Mouse (Mus musculus) embryonic facial prominence, embryonic 14.5 days (tissue): ENCODE measurements around the gene Ccdc18. TPM values are rescaled to one million over a fixed set of nuclear protein-coding genes. Genes with fewer than 3 reads are reported as not detected.
"Not testable (repeated sequence)": the region's sequence is repeated elsewhere in the genome, so short reads cannot be mapped to it uniquely, and the experiment has no call there.

ENCODE experiments used
- ATAC-seq: fragments of 200-750 bp; cut with Nextera tagmentation; 2 replicates; pipeline ENCODE4 v1.8.0; 2017; ENCODE audit warnings: low read depth, moderate number of reproducible peaks, moderate TSS enrichment
- DNase-seq: peaks from one replicate; pipeline ENCODE4 v3.0.0-alpha.2; 2015; ENCODE audit warnings: low spot score
- H3K27ac ChIP-seq: fragments of 300-500 bp; sonication (generic); replicated peaks from 2 replicates; pipeline ENCODE4 v1.5.1; 2014; ENCODE audit warnings: low read depth, mild to moderate bottlenecking, low read length, moderate library complexity
- H3K27me3 ChIP-seq: fragments of 300-500 bp; sonication (generic); replicated peaks from 2 replicates; pipeline ENCODE4 v1.6.1; 2014; ENCODE audit warnings: low read length; ENCODE audit not compliant: control insufficient read depth, insufficient read depth
- H3K36me3 ChIP-seq: fragments of 300-500 bp; sonication (generic); 2 replicates; pipeline ENCODE4 v1.6.1; 2014; ENCODE audit warnings: low read length, mixed read lengths; ENCODE audit not compliant: control insufficient read depth, insufficient read depth
- H3K4me1 ChIP-seq: fragments of 300-500 bp; sonication (generic); 2 replicates; pipeline ENCODE4 v1.6.1; 2014; ENCODE audit warnings: antibody characterized with exemption, low read length; ENCODE audit not compliant: control insufficient read depth, insufficient read depth
- H3K4me2 ChIP-seq: fragments of 300-500 bp; sonication (generic); 2 replicates; pipeline ENCODE4 v1.6.1; 2014; ENCODE audit warnings: low read depth, mild to moderate bottlenecking, low read length, moderate library complexity, mixed read lengths
- H3K4me3 ChIP-seq: fragments of 300-500 bp; sonication (generic); 2 replicates; pipeline ENCODE4 v1.5.1; 2014; ENCODE audit warnings: low read depth, mild to moderate bottlenecking, low read length
- H3K9ac ChIP-seq: fragments of 300-500 bp; sonication (generic); 2 replicates; pipeline ENCODE4 v1.6.1; 2014; ENCODE audit warnings: low read depth, mild to moderate bottlenecking, low read length, moderate library complexity, mixed read lengths
- H3K9me3 ChIP-seq: fragments of 300-500 bp; sonication (generic); 2 replicates; pipeline ENCODE4 v1.6.1; 2016; ENCODE audit warnings: low read length; ENCODE audit not compliant: control insufficient read depth
- WGBS: fragments of 180-500 bp; shearing (Covaris S2); extraction: QIAGEN DNeasy Blood & Tissue Kit; methylation state at CpG from one replicate; pipeline ENCODE4 v1.1.7; 2014; 5-methylcytosine and 5-hydroxymethylcytosine counted together
- polyA plus RNA-seq: library from polyadenylated mRNA; unstranded; fragments of >200 nt; fragmentation: Nextera tagmentation; extraction: Ambion mirVana; gene quantifications from 2 replicates; pipeline ENCODE4 v1.2.1, GENCODE M21; 2014

Ccdc18 gene
- polyA plus RNA-seq, 1 experiment from 2014 or later = 6.7 TPM

DNA sequence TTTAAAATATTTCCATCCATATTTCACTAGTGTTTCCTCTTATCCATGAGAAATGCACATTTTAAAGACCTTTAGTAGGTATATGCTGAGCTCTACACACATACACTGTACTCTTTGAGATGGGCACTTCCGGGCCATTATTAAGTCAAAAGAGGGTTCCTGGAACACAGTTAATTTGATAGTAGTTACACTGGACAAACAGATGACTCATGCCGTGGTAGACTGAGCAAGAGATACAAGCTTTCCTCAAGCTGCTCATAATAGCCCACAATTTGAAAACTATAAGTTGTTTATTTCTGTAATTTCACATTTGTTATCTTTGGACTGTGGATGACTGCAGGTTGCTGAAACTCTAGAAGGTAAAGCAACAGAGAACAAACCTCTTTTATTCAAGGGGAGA is 82.3 kb downstream of the Ccdc18 start:
- Histone ChIP-seq H3K4me3 (no peak overlapping the region), H3K4me2 (no peak overlapping the region), H3K4me1 (no peaks in the 10 kb centered on the region), H3K36me3 (no peaks in the 10 kb centered on the region), H3K9me3 (no peaks in the 10 kb centered on the region), H3K27me3 (no peaks in the 10 kb centered on the region), H3K9ac (no peak overlapping the region), H3K27ac (no peak overlapping the region)
- no peak for ATAC-seq
- DNase-seq = no peak
- WGBS = 89% methylated on average over 2 of the region's 2 CpGs

- Histone ChIP-seq H3K27me3 (no peaks in the 10 kb centered on the region), H3K9ac (no peak overlapping the region), H3K27ac (no peak overlapping the region), H3K36me3 (no peaks in the 10 kb centered on the region), H3K4me1 (no peaks in the 10 kb centered on the region), H3K4me2 (no peak overlapping the region), H3K4me3 (no peak overlapping the region), H3K9me3 (no peaks in the 10 kb centered on the region)
- ATAC-seq = no peak
- DNase-seq = no peak
Observed at GRCm38 (mm10) chr5:108224077-108224476, 91.4 kb downstream of the Ccdc18 start.

GRCm38 (mm10) chr5:108226159-108226558 is 93.5 kb downstream of the Ccdc18 start:
- no peak overlapping the region for H3K9ac ChIP-seq
- H3K4me1 ChIP-seq = no peaks in the 10 kb centered on the region
- no peak for ATAC-seq
- H3K27me3 ChIP-seq = no peaks in the 10 kb centered on the region
- no peaks in the 10 kb centered on the region for H3K36me3 ChIP-seq
- no peak overlapping the region for H3K27ac ChIP-seq
- no peak overlapping the region for H3K4me3 ChIP-seq
- DNase-seq = no peak
- H3K4me2 ChIP-seq = no peak overlapping the region
- no peaks in the 10 kb centered on the region for H3K9me3 ChIP-seq

DNA sequence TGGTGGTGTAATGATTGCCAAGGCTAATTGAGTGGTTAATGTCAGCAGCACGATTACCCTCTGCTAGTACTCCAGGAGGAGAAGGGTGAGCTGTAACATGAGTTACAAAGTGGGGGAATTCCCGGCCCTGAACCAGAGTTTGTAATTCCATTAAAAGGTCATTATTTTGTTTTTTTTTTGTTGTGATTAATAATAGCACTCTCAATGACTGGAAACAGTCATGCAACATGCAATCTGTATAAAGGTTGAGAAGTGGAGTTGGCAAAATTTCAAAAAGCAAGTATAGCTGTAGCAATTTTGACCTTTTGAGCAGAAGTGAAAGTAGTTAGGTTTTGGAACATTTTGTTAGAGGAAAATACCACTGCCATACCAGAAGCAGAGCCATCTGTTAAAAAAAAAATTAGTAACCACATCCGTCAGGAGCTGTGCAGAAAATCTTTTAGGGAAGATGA is 113.7 kb downstream of the Ccdc18 start:
- Histone ChIP-seq H3K4me1 (no peaks in the 10 kb centered on the region), H3K4me2 (no peak overlapping the region), H3K27me3 (no peaks in the 10 kb centered on the region), H3K27ac (no peak overlapping the region), H3K9ac (no peak overlapping the region), H3K4me3 (no peak overlapping the region), H3K9me3 (no peaks in the 10 kb centered on the region), H3K36me3 (no peaks in the 10 kb centered on the region)
- ATAC-seq (no peak), DNase-seq (no peak)
- 38% methylated on average over 3 of the region's 3 CpGs for WGBS

DNA sequence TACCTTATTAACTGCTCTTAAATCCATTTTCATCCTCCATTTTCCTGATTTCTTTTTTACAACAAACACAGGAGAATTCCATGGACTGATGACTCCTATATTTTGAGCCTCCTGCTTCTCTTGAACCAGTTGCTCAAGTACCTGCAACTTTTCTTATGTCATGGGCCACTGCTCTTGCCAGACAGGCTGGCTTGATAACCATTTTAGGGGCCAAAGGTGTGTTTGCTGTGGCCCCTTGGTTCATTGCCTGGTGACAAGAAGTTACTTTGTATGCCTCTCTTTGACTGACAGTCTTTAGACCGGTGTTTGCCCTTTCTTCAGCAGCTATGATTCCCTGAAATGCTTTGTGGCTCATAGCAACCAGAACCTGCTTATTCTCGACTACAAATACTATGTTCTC is 117.4 kb downstream of the Ccdc18 start:
- Histone ChIP-seq H3K4me2 (no peak overlapping the region), H3K27me3 (no peaks in the 10 kb centered on the region), H3K9ac (no peak overlapping the region), H3K4me3 (no peak overlapping the region), H3K27ac (no peak overlapping the region), H3K4me1 (peaks cover 3% of the 10 kb centered on the region; the same call in 1 of the 2 replicates), H3K9me3 (no peaks in the 10 kb centered on the region), H3K36me3 (no peaks in the 10 kb centered on the region)
- ATAC-seq (no peak), DNase-seq (no peak)
- 69% methylated on average over 2 of the region's 2 CpGs for WGBS

DNA sequence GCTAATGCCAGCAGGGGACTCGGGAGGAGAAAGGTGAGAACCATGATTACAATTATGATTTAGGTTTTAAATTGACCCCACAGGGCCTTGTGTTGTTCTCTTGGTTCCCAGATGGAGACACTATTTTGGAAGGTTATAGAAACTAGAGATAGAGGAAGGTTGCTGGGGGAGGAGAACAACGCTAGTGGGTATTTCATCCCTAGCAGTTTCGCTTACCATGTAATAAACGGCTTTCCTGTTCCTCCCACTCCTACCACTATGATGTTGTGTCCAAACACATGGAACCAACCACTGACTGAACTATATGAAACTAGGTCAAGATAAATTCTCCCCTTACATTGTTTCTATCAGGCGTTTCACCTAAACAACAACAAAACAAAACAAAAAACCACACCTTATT is 122.6 kb downstream of the Ccdc18 start:
- no peak overlapping the region for H3K27ac ChIP-seq
- no peak for ATAC-seq
- no peak overlapping the region for H3K9ac ChIP-seq
- H3K4me3 ChIP-seq = no peak overlapping the region
- peaks cover 3% of the 10 kb centered on the region; the same call in 1 of the 2 replicates for H3K4me1 ChIP-seq
- WGBS = 81% methylated on average over 5 of the region's 5 CpGs
- H3K27me3 ChIP-seq = no peaks in the 10 kb centered on the region
- H3K36me3 ChIP-seq = no peaks in the 10 kb centered on the region
- H3K4me2 ChIP-seq = no peak overlapping the region
- H3K9me3 ChIP-seq = no peaks in the 10 kb centered on the region
- no peak for DNase-seq

DNA sequence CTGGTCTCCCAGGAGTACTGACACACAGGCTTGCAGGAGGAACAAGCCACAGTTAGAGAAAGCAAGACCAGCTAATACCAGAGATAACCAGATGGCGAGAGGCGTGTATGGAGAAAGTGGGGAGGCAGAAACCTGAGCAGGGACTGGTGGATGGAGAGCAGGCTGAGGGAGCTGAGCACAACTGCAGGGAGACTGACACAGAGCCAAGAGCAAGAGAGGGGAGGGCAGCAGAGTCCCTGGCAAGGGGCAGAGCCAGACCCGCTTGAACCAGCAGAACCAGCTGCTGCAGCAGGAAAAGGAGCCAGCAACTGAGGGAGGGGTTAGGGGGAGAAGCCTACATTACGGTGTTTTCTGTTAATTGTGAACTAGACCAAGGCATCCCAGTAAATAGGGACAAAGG is 130.0 kb downstream of the Ccdc18 start:
- H3K27ac ChIP-seq = no peak overlapping the region
- WGBS = 14% methylated on average over 4 of the region's 4 CpGs
- H3K9me3 ChIP-seq = no peaks in the 10 kb centered on the region
- H3K4me1 ChIP-seq = no peaks in the 10 kb centered on the region
- no peak overlapping the region for H3K4me2 ChIP-seq
- no peak overlapping the region for H3K9ac ChIP-seq
- H3K36me3 ChIP-seq = no peaks in the 10 kb centered on the region
- no peak overlapping the region for H3K4me3 ChIP-seq
- no peaks in the 10 kb centered on the region for H3K27me3 ChIP-seq
- DNase-seq (peak; percentile 66), ATAC-seq (peak; percentile 94)

DNA sequence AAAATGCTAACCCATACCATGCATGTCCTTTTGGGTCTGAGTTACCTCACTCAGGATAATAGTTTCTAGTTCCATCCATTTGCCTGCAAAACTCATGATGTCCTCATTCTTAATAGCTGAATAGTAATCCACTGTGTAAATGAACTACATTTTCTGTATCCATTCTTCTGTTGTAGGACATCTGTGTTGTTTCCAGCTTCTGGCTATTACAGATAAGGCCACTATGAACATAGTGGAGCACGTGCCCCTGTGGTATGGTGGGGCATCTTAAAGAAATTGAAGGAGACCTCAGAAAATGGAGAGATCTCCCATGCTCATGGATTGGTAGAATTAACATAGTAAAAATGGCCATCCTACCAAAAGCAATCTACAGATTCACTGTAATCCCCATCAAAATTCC is 131.1 kb downstream of the Ccdc18 start:
- not testable (repeated sequence) for H3K27ac ChIP-seq, H3K4me1 ChIP-seq, H3K9ac ChIP-seq, H3K9me3 ChIP-seq, H3K4me3 ChIP-seq, H3K36me3 ChIP-seq, H3K27me3 ChIP-seq, ATAC-seq, H3K4me2 ChIP-seq, DNase-seq
- WGBS = 88% methylated on average over 1 of the region's 1 CpGs

- no peaks in the 10 kb centered on the region for H3K9me3 ChIP-seq
- no peak for DNase-seq
Observed at GRCm38 (mm10) chr5:108266990-108267389, 134.3 kb downstream of the Ccdc18 start.

More at GRCm38 (mm10) chr5:108266990-108267389, 134.3 kb downstream of the Ccdc18 start:
- no peak overlapping the region for H3K9ac ChIP-seq
- H3K36me3 ChIP-seq = no peaks in the 10 kb centered on the region
- no peak for ATAC-seq
- no peak overlapping the region for H3K4me2 ChIP-seq
- H3K4me1 ChIP-seq = peaks cover 7% of the 10 kb centered on the region
- H3K27ac ChIP-seq = no peak overlapping the region
- no peak overlapping the region for H3K4me3 ChIP-seq
- H3K27me3 ChIP-seq = no peaks in the 10 kb centered on the region
